Mouse (Mus musculus) natural killer cell, adult 2 months (primary cell): Measurements from ENCODE around the gene Slc41a3.

ENCODE experiments used
- DNase-seq, 2 experiments: peaks; one replicate each; pipeline ENCODE4 v3.0.0; 2022; ENCODE audit warnings: low spot score in 2 of 2

The Slc41a3 gene

DNA sequence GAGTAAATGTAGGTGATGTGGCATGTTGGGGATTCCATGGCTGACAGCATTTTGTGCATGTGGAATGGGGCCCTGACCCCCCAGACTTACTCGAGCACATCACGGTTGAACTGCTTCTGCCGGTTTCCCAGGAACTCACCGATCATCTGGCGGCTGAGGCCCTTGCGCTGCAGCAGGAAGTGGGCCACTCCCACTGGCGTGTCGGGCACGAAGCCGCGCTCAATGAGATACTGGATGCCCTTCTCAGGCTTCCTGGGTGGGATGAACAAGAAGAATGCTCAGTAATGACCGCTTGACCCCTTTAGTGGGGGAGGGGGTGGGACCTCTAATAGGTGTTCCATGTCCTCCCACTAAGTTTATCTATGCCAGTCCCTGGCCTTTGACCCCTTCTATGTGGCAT, 75.9 kb downstream of the Slc41a3 start:
- DNase-seq, result no peak

DNA sequence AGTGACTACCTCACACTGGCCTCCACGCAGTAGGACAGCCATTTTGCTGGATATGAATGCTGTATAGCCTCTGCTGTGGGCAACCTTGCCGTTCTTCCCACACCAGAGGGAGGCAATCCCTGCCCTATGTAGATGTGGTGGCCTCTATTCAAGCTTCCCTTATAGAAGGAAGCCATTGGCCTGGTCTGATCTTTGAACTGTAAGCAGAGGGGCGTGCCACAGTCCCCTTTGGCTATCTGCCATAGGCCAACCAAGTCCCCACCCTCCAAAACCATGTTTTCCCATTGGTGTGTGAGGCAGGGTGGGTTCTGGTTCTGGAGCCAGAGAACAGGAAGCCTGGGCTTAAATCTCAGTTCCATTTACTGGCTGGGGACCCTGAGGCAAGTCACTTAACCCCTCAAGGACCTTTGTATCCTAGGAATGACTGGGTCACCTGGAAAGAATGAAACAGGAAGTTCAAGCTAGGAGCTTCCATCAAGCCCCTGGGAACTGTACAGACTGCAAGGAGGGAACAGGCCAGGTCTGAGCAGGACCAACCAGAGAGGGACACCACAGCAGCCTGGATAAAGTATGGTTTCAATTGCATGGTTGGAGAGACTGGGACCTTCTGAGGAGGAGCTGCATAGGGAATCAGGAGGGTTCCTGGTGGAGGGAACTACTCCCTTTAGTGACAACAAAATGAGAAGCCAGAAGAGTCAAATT, 79.5 kb downstream of the Slc41a3 start:
- no peak for DNase-seq

DNA sequence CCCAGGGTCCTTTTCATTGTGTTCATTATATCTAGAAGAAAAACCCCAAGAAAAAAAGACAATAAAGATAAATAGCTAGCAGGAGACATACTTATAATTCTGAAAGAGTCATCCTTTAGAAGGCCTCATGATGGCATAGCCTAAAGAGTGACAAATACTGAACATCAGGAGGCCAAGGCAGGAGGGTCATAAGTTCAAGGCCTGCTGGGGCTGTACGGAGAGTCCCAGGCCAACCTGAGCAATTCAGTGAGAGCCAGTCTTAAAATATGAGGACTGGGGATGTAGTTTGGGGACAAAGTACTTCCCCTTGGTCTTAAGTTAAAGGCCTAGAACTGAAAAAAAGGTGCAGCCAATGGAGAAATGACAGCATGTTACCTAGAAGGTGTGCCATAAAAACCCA, 82.3 kb downstream of the Slc41a3 start:
- no peak for DNase-seq

DNA sequence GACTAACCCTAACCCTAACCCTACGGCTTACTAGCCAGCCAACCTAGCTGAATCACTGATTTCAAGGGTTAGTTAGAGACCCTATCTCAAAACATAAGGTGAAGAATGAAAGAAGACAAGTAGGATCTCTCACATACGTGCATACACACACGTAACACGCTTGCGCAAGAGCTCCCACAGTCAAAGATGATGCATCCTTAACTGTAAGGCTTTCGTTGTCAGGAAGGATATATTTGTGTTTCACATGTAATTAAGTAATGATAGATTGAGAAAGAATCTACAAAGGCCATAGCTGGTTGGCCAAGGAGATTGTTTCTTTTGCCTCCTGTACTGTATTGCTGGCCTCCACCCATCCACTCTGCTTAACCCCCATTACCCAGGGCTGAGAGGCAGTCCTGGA, 83.5 kb downstream of the Slc41a3 start:
- no peak for DNase-seq

DNA sequence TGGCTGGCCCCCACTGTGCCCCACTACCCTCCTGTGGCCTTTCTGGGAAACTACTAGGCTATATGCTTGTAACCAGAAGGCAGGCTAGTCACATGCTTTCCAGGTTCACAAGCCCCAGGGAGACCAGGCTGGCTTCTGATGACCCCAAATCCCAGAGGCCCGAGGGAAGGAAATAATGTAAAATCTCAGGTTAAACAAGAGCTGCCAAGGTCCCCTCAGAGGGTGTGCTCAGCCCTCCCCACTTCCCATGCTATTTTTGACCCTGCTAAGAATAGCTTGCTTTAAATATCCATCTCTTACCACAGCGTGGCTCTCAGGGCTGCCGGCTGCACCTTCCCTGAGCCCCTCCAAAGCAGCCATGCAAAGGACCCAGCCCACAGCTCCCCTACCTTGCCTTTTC, 84.2 kb downstream of the Slc41a3 start:
- no peak for DNase-seq

DNA sequence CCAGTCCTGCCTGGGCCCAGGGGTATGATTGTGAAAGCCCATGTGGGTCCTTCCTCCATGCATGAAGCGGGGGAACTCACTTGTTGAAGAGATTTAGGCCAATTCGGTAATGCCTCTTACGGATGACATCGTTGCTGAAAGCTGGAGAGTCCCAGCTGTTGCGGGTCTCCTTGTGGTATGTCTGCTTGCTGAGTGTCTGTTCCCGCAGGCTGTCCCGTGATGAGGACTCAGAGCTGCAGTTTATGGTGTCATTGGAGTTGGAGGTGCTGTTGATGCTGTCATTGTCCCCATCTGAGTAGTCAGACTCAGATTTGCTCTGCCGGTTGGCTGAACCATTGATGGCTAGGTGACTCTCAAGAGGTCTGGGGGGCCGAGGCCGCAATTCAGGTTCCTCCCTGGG, 85.0 kb downstream of the Slc41a3 start:
- no peak for DNase-seq

DNA sequence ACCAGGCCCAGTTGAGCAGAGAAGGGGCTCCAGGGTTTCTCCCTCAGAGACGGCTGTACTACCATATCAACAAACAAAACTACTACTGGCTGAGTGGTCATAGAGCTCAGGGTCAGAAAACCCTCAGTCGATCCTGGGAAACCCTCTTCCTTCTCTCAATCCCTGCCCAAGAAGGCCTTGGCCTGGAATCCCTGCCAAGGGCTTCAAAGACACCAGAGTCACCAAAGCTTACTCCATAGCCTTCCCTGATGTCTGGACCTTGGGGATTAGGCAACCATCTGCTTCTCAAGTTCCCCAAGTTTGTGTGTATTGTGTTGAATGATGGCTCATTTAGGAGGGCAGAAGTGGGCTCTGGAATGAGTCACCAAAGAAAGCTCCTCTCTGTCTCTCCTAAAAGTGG, 87.4 kb downstream of the Slc41a3 start:
- DNase-seq, result no peak

DNA sequence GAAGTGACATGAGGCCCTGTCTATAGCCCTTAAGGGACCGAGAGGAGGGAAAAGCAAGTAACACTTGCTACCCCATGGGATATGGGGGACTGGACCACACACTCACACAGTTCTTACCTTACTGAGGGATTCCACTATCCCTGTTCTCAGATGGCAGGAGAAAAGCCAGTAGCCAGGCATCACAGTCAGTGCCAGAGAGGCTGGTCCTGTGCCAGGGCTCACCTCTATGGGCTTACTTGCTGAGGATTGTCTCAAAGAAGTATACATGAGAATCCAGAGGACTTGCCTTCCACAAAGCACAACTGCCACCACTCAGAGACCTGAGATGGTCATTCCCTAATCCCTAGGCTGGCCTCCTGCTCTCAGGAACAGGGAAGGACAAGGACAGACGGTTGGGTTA, 87.9 kb downstream of the Slc41a3 start:
- DNase-seq, result no peak

DNA sequence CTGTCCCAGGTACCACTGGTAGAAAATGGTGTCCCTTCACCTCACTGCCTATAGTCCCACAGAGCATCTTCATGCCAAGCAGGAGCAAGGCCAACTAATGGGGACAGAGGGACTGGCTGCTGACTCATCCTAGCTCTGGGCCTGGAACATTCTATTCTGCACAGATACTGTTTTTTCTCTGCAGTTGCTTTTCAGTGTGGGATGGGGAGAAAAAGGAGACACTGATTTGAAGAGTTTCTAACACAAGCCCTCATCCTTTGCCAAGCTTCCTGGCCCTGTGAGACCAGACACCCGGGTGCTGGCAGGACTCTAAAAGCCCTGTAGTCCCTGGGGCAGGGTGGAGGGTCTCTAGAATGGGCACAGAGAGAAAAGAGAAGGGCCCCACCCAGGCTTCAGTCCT, 91.2 kb downstream of the Slc41a3 start:
- no peak for DNase-seq
